Mouse (Mus musculus) B cell, adult 2 months (primary cell): ENCODE results near the gene Fbxl15.
A peak's percentile ranks its signal among the peaks of the same experiment; 100 is the strongest.

Experiments used
- DNase-seq, 2 experiments: peaks; one replicate each; pipeline ENCODE4 v3.0.0; 2022

Gene Fbxl15

GRCm38 (mm10) chr19:46347936-46348668, 20.1 kb downstream of the Fbxl15 start:
- no peak for DNase-seq

GRCm38 (mm10) chr19:46348761-46349458, 20.9 kb downstream of the Fbxl15 start:
- DNase-seq = peak; percentile 57 to 64

- no peak for DNase-seq
These were observed 21.6 kb downstream of the Fbxl15 start for GRCm38 (mm10) chr19:46349550-46349949.

GRCm38 (mm10) chr19:46350168-46350932, 22.4 kb downstream of the Fbxl15 start, which contains the start of gene 2310034G01Rik:
Gene 2310034G01Rik (minus strand): TSS chr19:46350302.
- no peak for DNase-seq

GRCm38 (mm10) chr19:46356701-46357138, 28.7 kb downstream of the Fbxl15 start:
- peak; percentile 63 to 66 for DNase-seq

- peak in 1 of 2 experiments; percentile 4 for DNase-seq
These were observed 29.6 kb downstream of the Fbxl15 start for GRCm38 (mm10) chr19:46357344-46358280.

- DNase-seq = no peak
These were observed 30.4 kb downstream of the Fbxl15 start for GRCm38 (mm10) chr19:46358381-46358780.

GRCm38 (mm10) chr19:46362104-46362503, 34.1 kb downstream of the Fbxl15 start:
- DNase-seq = no peak

- DNase-seq = no peak
These were observed 35.5 kb downstream of the Fbxl15 start for GRCm38 (mm10) chr19:46363294-46364009.

GRCm38 (mm10) chr19:46367798-46368590, 40.0 kb downstream of the Fbxl15 start:
- no peak for DNase-seq

GRCm38 (mm10) chr19:46369204-46369603, 41.2 kb downstream of the Fbxl15 start:
- peak; percentile 48 to 58 for DNase-seq

- no peak for DNase-seq
These were observed 46.6 kb downstream of the Fbxl15 start for GRCm38 (mm10) chr19:46374477-46375088.

GRCm38 (mm10) chr19:46375489-46375888, 47.5 kb downstream of the Fbxl15 start:
- DNase-seq = no peak

- no peak for DNase-seq
These were observed 47.9 kb downstream of the Fbxl15 start for GRCm38 (mm10) chr19:46375891-46376290.
